Mouse (Mus musculus) heart, postnatal 10 days (tissue): ENCODE measurements at regions not wholly inside any gene's neighbourhood (a gene's known extent, or its start where the extent isn't known, plus 50 kb on each side); places are given as distances from the start of the nearest gene placed in this dataset.
"Not testable (repeated sequence)": the region's sequence is repeated elsewhere in the genome, so short reads cannot be mapped to it uniquely, and the experiment has no call there.

Experiments used
- DNase-seq, 2 experiments: peaks; one replicate each; pipeline ENCODE4 v3.0.0; 2021
- intact Hi-C: fragments of 180-260 bp; cut with DNase I; formaldehyde crosslinking; loops from one replicate; pipeline ENCODE4 v1.15.1; 2025

DNA sequence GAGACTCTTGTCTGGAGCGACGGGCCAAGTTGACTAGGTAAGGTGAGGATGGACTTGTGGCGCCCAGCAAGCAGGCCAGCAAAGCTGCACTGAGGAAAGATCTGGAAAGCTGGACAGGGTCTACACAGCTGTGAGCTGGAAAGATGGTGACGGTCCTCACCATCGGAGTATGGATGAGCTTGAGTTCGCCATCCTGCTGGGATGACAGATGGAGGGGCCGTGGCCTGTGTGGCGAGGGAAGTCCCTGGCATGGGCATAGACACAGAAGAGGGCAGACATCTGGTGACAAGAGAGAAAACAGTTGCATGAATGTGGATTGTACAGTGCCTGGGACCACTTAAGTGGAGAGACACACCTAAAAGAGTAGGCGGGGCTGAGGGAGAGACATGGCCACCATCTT lies 57.6 kb downstream of the Tmem270 start:
- intact Hi-C loops: no loop called here
- no peak for DNase-seq

DNA sequence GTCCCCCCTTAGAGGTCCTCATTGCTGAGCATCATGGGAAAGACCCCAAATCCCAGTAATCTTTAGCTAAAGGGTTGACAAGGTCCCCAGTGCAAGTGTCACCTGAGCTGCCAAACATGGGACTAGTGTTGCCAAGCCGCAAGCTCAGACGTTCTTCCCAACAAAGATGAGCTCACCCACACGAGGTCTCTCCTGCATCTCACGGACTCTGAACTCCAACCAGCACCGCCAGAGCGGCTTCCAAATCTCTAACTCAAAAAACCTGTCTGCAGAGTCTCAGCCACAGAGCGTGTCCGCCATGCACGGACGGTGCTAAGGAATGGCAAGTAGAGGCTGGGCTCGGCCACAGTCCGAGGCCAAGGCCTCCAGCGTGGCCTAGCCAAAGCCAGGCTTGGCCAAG lies 58.0 kb downstream of the Tmem270 start:
- DNase-seq: no peak
- intact Hi-C loops: no loop called here

DNA sequence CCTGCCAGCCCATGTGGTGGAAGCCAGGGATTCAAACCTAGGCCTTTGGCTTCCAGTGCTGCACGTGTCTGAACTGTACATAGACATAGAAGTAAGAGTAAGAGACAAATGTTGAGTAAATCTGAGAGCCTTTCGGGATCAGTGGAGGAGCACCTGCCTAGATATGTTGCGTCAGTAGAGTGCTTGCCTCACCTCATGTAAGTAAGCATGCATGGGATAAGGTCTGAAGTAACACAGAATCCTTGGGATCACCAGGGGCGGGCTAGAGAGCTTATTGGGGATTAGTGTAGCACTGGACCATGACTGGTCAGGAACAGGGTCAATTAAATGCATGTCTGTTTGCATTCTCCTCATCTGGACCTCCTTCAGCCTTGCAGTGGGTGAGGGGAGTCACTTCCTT lies 61.1 kb downstream of the Tmem270 start:
- intact Hi-C loops: no loop called here
- DNase-seq: no peak

- DNase-seq, intact Hi-C loops: not testable (repeated sequence)
Observed at GRCm38 (mm10) chr5:134844216-134844615, 62.3 kb downstream of the Tmem270 start.

DNA sequence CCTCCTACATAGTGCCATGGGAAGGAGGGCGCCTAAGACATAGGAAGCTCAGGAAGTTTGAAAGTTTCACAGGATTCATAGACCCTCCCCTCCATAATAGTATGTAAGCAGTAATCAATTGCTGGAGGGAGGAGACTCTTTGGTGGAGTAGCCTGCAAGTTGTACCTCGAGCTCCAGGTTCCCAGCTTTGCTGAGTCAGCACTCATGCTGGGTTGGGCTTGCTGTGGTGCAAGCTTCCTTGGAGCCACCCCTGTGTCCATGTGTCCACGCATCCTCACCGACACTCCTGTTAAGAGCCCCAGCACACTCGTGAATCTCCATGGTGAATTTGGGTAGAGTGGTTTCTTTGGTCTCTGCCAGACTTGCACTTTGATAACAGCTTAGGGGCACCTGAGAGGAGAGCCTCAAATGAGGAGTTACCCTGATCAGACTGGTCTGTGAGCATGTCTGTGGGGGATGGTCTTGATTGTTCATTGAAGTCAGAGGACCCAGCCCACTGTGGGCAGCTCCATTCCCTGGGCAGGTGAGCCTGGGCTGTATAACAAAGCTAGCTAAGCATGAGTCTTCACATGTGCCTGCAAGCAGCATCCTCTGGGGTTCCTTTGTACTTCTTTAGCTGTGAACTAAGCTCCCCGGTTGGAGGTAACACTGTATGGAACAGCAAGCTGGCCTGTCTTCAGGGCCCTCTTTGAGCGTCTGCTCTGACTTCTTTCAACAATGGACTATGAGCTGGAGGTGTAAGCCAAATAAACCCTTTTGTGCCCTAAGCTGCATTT lies 65.1 kb downstream of the Tmem270 start:
- DNase-seq: no peak
- intact Hi-C loops: no loop called here

- DNase-seq: no peak
- intact Hi-C loops: no loop called here
Observed at GRCm38 (mm10) chr5:134836489-134836888, 70.0 kb downstream of the Tmem270 start.

GRCm38 (mm10) chr5:134832896-134833295 lies 73.6 kb downstream of the Tmem270 start:
- no peak for DNase-seq
- intact Hi-C loops: no loop called here

DNA sequence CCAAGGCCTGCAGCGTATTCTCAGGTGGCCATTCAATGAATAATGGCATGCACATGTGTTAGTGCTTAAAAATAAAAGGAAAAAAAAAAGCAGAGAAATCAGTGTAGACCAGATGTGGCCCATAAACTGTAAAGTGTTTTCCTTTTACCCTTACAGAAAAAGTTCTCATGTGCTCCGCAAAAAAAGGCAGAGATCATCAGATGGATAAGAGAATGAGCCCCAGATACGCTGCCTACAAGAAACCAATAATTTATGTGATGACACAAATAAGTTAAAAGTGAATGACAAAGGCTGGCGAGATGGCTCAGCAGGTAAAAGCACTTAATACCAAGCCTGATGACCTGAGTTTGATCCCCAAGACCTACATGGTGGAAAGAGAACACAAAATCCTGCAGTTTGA lies 70.5 kb upstream of the Eln start:
- no peak for DNase-seq
- intact Hi-C loops: no loop called here

DNA sequence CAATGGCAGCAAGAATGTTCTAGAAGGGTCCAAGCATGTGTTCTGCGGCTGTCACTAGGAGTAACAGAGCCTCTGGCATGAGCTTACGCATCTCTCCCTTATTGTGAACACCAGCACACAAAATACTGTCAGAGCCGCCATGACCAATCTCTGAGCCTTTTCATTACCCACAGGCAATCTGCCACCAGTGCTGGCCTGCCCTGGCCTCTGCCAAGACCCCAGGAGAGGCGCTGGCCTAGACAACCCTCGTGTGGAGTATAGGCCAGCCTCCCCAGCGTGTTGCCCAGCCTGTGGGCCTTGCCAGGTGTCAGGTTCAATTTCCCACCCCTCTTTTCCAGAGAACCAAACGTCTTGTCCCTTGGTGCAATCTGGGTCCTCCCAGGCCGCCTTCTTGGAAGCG lies 62.0 kb upstream of the Eln start:
- intact Hi-C loops: no loop called here
- no peak for DNase-seq

DNA sequence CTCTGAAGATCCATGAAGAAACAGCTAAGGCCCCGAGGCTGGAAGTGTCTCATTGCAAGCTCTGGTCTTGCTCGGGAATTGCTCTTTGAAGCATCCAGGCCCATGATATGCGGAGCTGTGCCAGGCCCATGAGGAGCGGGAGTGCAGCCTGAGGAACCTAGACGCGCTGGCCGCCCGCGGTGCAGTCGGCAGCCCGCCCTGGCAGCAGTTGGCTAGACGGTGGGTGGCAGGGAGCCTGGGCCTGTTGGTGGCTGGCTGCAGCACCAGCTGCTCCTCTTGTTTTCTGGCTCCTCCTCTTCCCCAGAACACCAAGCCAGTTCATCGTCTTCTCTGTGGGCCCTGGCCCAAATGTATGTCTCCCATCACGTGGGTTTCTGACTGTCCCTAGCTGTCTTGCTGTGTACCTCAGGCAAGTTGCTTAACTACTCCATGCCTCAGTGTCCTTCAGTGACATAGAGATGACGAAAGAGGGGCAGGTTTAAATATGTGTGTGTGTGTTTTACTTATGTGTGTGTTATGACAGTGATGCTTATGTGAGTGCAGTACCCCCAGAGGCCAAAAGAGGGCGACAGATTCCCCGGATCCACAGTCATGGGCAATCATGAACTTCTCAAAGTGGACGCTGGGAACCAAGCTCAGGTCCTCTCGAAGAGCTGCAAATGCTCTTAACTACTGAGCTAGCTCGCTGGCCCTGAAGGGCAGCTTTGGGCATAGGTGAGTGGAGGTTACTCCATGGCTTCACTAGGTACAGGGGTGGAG lies 57.3 kb upstream of the Eln start:
- DNase-seq: no peak

GRCm38 (mm10) chr5:134802161-134802719 lies 55.1 kb upstream of the Eln start:
- no peak for DNase-seq
- intact Hi-C loops: no loop called here

More for the DNA sequence above, 57.3 kb upstream of the Eln start:
- intact Hi-C loops: no loop called here

DNA sequence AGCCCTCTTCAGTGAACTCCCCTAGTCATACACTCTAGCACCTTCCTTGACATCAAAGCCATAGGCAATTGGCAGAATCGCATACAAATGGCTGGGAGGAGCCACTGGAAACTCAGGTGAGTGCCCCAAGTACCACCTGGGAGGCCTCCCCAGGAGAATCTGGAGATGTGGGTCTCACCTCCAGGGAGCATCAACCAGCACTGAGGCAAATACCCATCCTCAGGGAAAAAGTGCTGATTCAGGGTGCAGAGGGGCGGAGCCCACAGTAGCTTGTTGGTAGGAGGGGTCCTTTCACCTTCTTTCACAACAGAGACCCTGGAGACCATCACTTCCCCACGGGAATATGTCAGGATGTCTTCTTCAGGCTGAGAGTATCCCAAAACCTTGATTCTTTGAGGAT lies 53.4 kb upstream of the Eln start:
- intact Hi-C loops: no loop called here

DNA sequence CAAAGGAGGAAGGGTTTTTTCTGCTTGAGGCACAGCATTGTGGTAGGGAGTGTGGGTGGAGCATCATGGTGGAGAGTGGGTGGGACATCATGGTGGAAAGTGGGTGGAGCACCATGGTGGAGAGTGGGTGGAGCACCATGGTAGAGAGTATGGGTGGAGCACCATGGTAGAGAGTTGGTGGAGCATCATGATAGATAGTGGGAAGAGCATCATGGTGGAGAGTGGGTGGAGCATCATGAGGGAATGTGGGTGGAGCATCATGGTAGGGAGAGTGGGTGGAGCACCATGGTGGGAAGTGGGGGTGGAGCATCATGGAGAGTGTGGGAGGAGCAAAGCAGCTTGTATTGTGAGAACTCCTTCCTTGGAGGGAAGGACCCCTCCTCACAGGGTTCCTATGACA lies 52.8 kb upstream of the Eln start:
- intact Hi-C loops: no loop called here
- DNase-seq: no peak

More for the DNA sequence above, 53.4 kb upstream of the Eln start:
- no peak for DNase-seq

- peak; percentile 43 to 46 for DNase-seq
- intact Hi-C loops: no loop called here
Observed at GRCm38 (mm10) chr5:134797688-134798094, 50.6 kb upstream of the Eln start.
